Mouse (Mus musculus): ENCODE data around the gene Ccdc107.

The Ccdc107 gene

DNA sequence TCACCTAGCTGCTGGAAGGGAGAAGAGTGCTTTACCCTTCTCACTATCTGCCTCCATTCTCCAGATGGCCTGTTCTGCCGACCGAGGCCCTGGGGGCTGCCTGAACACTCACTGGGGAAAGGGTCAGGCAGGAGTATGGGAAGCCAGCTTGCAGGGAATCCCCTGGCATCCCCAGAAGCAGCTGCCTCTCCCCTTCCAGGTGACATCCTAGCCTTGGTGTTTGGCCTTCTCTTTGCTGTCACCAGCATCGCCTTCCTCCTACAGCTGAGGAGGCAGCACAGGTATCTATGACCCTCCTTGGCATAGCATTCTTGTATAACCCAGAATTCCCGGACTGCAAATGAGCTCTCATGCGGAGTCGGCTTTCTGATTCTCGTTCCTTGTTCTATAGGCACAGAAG, 20.0 kb downstream of the Ccdc107 start:
- no peak for DNase-seq (ENCODE audit: low spot score)

DNA sequence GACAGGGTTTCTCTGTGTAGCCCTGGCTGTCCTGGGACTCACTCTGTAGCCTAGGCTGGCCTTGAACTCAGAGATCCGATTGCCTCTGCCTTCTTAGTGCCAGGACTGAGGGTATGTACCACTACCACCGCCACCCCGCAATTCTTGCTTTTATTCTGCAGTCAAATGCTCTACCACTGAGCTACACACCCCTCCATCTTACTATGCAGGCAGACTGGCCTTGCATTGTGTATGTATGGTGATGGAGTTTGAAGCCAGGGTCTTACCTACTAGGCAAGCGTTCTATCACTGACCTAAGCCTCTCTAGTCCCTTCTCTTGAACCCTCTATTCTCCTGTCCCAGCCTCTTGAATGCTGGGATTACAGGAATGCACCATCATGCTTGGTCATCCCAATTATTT, 20.6 kb downstream of the Ccdc107 start:
- no peak for DNase-seq (ENCODE audit: low spot score)

DNA sequence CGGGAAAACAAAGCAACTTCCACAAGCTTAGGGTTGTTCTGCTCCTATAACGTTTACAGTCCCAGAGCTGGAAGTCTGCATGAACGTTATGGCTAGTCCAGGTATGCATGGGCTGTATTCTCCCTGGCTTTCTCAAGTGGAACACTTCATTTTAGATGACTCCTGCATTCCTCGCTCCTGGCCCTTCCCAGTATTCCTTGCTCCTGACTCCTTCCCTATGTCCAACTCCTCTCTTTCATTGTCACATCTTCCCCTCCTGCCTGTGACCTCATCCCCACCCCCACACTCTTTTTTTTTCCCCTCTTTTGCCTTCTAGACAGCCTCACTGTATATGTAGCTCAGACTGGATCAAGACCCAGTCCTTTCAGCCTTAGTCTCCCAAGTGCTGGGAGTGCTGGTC, 21.1 kb downstream of the Ccdc107 start:
- DNase-seq (ENCODE audit: low spot score) = no peak

DNA sequence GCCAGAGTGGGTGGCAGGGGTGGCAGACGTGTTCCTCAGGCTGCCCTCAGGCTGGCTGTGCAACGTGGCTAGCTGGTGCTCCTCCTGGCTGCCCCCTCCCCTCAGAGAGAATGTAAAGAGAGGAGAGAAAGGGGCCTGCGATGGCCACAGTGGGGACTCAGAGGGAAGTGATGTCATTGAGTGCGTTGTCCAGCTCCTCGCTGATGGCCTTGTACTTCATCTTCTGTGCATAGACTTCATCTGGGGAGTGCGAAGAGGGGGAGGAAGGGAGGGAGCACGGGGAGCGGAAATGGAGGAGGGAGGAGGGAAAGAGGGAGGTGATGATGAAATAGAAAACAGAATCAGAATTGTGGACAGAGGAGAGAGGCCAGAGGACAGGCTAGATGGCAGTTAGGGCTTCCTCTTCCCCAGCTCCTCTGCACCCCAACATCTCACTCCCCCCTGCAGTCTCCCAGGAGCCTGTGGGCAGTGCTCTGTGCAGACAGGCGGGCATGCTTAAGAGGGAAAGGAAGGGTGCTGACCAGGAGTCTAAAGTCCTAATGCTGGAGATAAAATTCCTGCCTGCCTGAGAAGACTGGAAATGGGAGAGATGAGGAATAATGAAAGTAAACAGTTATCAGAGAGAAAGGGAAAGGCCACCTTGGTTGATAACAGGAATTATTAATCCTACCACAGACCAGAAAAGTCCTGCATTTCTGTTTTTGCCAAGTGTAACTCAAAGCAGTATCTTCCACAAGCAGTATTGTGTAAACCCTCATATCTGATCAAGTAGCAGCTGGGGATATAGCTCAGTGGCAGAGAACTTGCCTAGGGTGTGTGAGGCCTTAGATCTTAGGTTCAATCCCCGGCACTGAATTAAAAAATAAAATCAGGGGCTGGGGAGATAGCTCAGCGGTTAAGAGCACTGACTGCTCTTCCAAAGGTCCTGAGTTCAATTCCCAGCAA, 23.3 kb downstream of the Ccdc107 start:
- no peak for DNase-seq (ENCODE audit: low spot score)

DNA sequence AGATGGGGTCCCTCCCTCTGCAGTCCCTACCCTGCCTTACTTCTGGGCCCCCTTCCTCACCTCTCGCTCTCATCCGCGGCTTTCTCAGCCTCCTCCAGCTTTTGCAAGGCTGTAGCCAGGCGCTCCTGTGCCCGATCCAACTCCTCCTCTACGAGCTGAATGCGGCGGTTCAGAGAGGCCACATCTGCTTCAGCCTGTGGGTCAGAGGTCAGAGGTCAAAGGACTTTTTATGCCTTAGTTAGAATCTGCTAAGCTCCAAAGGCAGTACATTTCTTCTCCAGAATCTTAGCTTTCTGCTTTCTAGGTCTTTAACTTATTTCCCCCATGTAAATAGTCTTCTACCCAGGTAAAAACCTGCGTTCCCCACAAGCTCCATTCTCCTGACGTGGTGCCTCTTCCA, 26.9 kb downstream of the Ccdc107 start:
- no peak for DNase-seq (ENCODE audit: low spot score)

DNA sequence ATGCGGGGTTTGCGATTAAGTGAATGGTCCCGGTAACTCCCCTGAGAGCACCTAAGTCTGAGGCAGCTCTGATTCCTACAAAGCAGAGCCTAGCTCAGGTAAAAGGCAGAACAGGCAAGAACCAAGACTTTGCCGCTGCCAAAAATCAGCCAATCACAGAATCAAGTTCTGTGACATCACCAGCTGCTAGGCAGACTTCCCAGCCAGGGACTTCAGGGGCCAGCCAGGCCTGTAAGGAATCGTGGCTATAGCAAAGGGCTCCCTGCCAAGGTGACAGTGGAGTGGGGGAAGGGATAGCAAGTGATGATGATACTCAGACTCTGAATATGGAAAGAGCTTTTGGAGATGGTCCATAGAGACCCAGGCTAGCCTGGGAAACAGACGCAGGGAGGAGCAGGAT, 27.3 kb downstream of the Ccdc107 start:
- peak; percentile 77 for DNase-seq (ENCODE audit: low spot score)

DNA sequence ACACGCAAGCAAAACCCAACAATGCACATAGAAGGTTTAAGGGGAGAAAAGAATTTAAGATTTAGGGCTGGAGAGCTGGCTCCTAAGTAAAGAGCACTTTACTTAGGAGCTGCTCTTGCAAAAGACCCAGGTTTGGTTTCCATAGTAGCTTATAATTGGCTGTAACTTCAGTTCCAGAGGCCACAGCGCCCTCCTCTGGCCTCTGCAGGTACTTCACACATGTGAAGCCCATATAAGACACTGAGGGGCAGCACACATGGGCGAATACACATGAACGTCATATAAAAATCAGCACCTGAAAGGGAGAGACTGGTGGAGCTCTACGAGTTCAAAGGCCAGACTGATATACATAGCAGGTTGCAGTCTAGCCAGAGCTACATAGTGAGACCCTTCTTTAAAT, 35.2 kb downstream of the Ccdc107 start:
- no peak for DNase-seq (ENCODE audit: low spot score)

DNA sequence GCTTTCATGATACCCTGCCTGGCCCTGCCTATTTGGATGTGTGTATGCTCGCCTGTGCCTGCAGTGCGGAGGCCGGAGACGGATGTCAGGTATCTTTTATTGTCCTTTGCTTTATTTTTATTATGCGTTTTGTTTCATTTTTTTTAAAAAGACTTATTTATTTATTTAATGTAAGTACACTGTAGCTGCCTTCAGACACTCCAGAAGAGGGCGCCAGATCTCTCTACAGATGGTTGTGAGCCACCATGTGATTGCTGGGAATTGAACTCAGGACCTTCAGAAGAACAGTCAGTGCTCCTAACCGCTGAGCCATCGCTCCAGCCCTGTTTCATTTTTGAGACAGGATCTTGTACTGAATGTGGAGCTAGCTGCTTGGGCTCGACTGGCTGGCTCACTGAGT, 35.8 kb downstream of the Ccdc107 start:
- DNase-seq (ENCODE audit: low spot score) = no peak

DNA sequence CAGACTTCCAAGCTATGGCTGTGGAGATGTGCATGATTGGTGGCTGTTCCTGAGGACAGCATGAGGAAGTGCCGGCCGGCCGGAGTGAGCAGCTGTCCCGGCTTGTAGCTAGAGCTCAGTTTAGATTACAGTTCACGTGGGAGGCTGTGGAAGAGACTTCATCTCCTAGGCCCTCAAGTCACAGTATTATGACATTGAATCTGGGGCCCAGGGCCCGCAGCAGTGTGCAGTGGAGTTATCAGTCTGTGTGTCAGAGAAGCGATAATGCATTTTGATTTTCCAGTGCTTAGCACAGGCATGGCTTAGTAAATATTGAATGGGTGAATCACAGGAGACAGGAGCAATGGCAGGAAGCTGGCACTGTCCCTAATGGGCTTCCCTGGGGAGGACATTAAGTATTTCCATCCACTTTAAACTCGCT, 37.4 kb downstream of the Ccdc107 start:
- no peak for DNase-seq (ENCODE audit: low spot score)

DNA sequence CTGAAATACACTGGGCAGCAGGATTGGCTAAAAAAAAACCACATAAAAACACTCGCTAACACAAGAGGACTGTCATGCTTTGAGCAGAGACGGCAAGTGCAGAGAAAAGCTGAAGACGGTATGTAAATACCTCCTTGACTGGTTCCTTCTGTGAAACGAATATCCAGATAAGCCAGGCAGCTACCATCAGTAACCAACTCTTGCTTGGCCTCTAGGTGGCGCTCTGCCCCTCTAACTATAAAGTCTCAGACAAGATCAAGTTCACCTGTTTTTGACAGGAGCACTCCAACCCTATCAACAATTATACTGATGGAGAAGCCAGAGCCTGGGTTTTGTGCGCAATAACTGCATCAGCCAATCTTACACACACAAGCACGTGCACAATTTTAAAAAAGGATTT, 37.9 kb downstream of the Ccdc107 start:
- DNase-seq (ENCODE audit: low spot score) = peak; percentile 80

DNA sequence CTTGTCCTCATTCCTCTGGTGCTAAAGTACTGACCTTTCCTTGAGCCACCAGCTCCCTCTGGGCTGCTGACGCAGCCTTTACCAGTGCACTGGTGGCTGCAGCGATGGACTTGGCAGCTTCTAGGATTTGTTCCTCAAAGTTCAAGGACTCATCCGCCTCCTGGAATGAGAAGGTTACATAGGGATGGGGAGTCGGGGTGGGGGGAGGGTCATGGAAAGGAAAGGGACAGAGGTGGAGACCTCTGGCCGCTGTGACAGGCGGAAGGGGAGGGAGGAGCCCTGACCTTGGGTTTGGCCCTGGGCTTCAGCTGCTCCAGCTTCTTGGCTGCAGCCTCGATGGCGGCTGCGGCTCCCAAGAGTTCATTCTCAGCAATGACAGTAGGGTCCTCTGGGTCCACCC, 40.6 kb downstream of the Ccdc107 start:
- DNase-seq (ENCODE audit: low spot score) = no peak

DNA sequence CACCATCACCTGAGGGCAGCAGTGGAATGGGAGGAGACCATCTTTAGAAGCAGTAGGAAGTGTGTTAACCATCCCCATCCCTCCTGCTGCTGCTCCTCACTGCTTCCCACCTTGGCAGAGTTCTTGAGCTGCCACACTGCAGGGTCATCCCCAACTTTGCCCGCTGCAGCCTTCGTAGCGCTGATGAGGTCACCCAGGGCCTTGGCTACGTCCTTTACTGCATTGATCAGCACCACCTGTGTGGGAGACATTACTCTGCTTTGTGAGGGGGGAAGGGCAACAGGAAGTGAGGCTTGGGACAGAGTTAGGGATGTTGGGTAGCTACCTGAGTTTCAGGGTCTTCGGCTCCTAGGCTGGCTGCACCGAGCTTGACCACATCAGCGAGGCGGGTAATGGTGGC, 42.9 kb downstream of the Ccdc107 start:
- no peak for DNase-seq (ENCODE audit: low spot score)

DNA sequence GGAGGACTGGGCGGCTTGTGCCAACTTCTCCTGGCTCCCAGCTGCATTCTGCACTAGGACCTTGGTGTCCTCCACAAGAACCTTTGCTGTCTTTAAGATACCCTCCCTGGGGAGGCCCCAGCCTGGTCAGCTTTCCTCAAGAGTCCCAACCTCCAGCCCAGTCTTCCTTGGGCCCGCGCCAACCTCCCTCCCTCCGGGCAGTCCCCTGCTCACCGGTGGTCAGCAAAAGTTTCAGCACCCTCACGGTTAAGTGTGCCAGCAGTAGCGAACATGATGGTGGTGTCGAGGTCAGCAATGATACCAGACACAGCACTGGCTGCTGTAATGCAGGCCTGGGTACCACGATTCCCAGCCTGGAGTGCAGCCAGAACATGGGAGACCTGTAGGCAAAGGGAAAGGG, 43.3 kb downstream of the Ccdc107 start:
- DNase-seq (ENCODE audit: low spot score) = no peak

DNA sequence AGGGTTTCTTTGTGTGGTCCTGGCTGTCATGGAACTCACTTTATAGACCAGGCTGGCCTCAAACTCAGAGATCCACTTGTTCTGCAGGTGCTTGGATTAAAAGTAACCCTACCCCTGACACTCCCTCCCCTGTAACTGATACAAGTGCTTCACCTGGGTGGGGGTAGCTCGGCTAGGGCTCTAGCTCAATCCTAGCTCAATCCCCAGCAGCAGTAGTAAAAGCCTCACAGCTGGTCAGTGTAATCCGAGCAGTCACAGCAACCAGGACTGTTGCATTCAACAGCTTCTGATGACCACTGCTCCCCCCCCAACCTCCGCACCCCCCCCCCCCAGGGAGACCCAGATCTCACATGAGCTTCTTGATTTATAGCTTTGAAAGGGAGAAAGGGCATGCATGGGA, 49.3 kb downstream of the Ccdc107 start:
- no peak for DNase-seq (ENCODE audit: low spot score)

Measured in c-Kit-positive CD71-positive TER-119-positive erythroid progenitor cells, embryonic 14.5 days (primary cell).